Mouse (Mus musculus) T-cell, adult 66 days (primary cell): ENCODE measurements around the gene Hsp90aa1. TPM values are rescaled to one million over a fixed set of nuclear protein-coding genes. Genes with fewer than 3 reads are reported as not detected.

Experiments
- total RNA-seq, 2 experiments: library from RNA; stranded (reverse); gene quantifications; 3 replicates in 1 of 2; 4 replicates in 1 of 2; pipeline ENCODE4 v1.2.4; 2023

Hsp90aa1 gene
- total RNA-seq = 100 to 1,000 TPM; 391 to 458 TPM

GRCm38 (mm10) chr12:110702556-110702955, at the start of gene Hsp90aa1:
TSS of gene Hsp90aa1 (minus strand) at chr12:110702728.

GRCm38 (mm10) chr12:110737170-110738157, 34.9 kb upstream of the Hsp90aa1 start, which contains the start of gene Wdr20:
TSS of gene Wdr20 (plus strand) at chr12:110737944.

GRCm38 (mm10) chr12:110682561-110683299, 19.8 kb downstream of the Hsp90aa1 start, which contains the start of gene 1700001K19Rik:
TSS of gene 1700001K19Rik (minus strand) at chr12:110682619.

Other genes starting within 250 kb of the Hsp90aa1 start
- gene Dync1h1, start 101.3 kb downstream of the Hsp90aa1 start, total RNA-seq = 100 to 1,000 TPM; 182 to 183 TPM
- not detected for gene 1700001K19Rik, start 20.1 kb downstream of the Hsp90aa1 start, total RNA-seq
- 10 to 100 TPM; 61.0 to 77.3 TPM for gene Wdr20, start 35.2 kb upstream of the Hsp90aa1 start, total RNA-seq
- gene Mok, start 138.2 kb upstream of the Hsp90aa1 start, total RNA-seq = not detected
- 1 to 10 TPM; 2.0 to 3.1 TPM for gene Zfp839, start 147.5 kb upstream of the Hsp90aa1 start, total RNA-seq
- gene Cinp, start 186.4 kb upstream of the Hsp90aa1 start, total RNA-seq = 10 to 100 TPM; 29.9 to 33.0 TPM
- 1 to 10 TPM; 7.5 to 9.2 TPM for gene Tecpr2, start 186.5 kb upstream of the Hsp90aa1 start, total RNA-seq